ENCODE assay signal across 8 mouse cellular contexts in genomic region chr10:81600738-81601203, GRCm38 (mm10). TPM values are rescaled to one million over a fixed set of nuclear protein-coding genes. Genes with fewer than 3 reads are reported as not detected.
DNase-seq lines count a peak whose midpoint lies in the region; ATAC-seq and TF ChIP-seq lines count a peak whose summit lies in the region.

Tle6 (minus strand) TSS chr10:81601073.

- 0 out of 2 replicates have a peak, but pooled peaks have one; percentile 10 for TF ChIP-seq POLR2A in cerebellum, adult 2 months (IDR thresholded peaks at IDR 0.05; ENCODE audit: borderline replicate concordance, insufficient read depth, low read length)

- no peak for TF ChIP-seq CTCF in G1E (IDR thresholded peaks at IDR 0.05; ENCODE audit: low read depth, low read length)
- TF ChIP-seq CTCF in cerebellum, adult 2 months (IDR thresholded peaks at IDR 0.05; ENCODE audit: borderline replicate concordance, insufficient read depth, low read depth, low read length): no peak

- H3K4me1 ChIP-seq in G1E (ENCODE audit: insufficient read depth, low read depth, low read length): peaks cover 81% of the 10 kb centered on the region
- H3K4me1 ChIP-seq in cerebellum, adult 2 months (ENCODE audit: control insufficient read depth, insufficient read depth, low read length): peaks cover 31% of the 10 kb centered on the region
- H3K4me1 ChIP-seq in lung, embryonic 16.5 days (replicated peaks; ENCODE audit: control insufficient read depth, insufficient read depth, low read length): peaks cover 51% of the 10 kb centered on the region

- H3K4me2 ChIP-seq in lung, embryonic 16.5 days (ENCODE audit: low read depth, low read length): peak within 1 kb of the TSS; percentile 60

- peaks cover 20% of the 10 kb centered on the region for H3K27me3 ChIP-seq in G1E (ENCODE audit: insufficient read depth, low read length)
- H3K27me3 ChIP-seq in cerebellum, adult 2 months (ENCODE audit: control insufficient read depth, insufficient read depth, low read length): no peaks in the 10 kb centered on the region
- H3K27me3 ChIP-seq in lung, embryonic 16.5 days (ENCODE audit: control insufficient read depth, insufficient read depth, low read depth, low read length): no peaks in the 10 kb centered on the region

- H3K27ac ChIP-seq in cerebellum, adult 2 months (ENCODE audit: insufficient read depth, low read length): no peak within 1 kb of the TSS
- peak within 1 kb of the TSS; percentile 63 for H3K27ac ChIP-seq in lung, embryonic 16.5 days (ENCODE audit: low read length)

- peak within 1 kb of the TSS; percentile 41 for H3K9ac ChIP-seq in lung, embryonic 16.5 days (ENCODE audit: low read length)

- peak within 1 kb of the TSS; percentile 68 for H3K4me3 ChIP-seq in G1E (ENCODE audit: low read depth, low read length)
- H3K4me3 ChIP-seq in cerebellum, adult 2 months (replicated peaks; ENCODE audit: insufficient read depth, low read depth, low read length): peak within 1 kb of the TSS; percentile 51
- H3K4me3 ChIP-seq in lung, embryonic 16.5 days (ENCODE audit: low read length): peak within 1 kb of the TSS; percentile 30

- peak; percentile 100 for DNase-seq in G1E (ENCODE audit: low spot score)
- peak; percentile 93 to 94 for DNase-seq in cerebellum, adult 2 months
- peak; percentile 99 for DNase-seq in forelimb bud, embryonic 11.5 days (ENCODE audit: low read depth, low spot score)
- DNase-seq in layer of hippocampus, adult 9-10 months (ENCODE audit: low spot score): peak; percentile 83
- peak; percentile 88 for DNase-seq in ovary, postnatal 10 days (ENCODE audit: low spot score)
- DNase-seq in thymus, postnatal 10 days (ENCODE audit: low spot score in 2 of 2): peak; percentile 94 to 95

- no peaks in the 10 kb centered on the region for H3K9me3 ChIP-seq in G1E (replicated peaks)
- H3K9me3 ChIP-seq in lung, embryonic 16.5 days (ENCODE audit: control insufficient read depth, low read length): no peaks in the 10 kb centered on the region

- H3K36me3 ChIP-seq in G1E (replicated peaks): no peaks in the 10 kb centered on the region
- H3K36me3 ChIP-seq in lung, embryonic 16.5 days (ENCODE audit: control insufficient read depth, insufficient read depth, low read length): no peaks in the 10 kb centered on the region

- under 1% methylated on average over 28 of the region's 28 CpGs for WGBS in cerebellum, adult 2 months
- under 1% methylated on average over 28 of the region's 28 CpGs for WGBS in lung, embryonic 16.5 days

- peak; percentile 89 for ATAC-seq in G1E (ENCODE audit: extremely low read depth, insufficient number of reproducible peaks, low FRiP score, poor library complexity, severe bottlenecking)
- peak; percentile 73 to 76 for ATAC-seq in hematopoietic stem cell, adult 5-6 weeks (replicated peaks in 1 of 2; ENCODE audit: insufficient read depth in 1 of 2, low FRiP score in 2 of 2, low TSS enrichment in 1 of 2, low read depth in 1 of 2, poor library complexity in 2 of 2, severe bottlenecking in 2 of 2)
- peak; percentile 85 for ATAC-seq in lung, embryonic 16.5 days (ENCODE audit: low read depth)

RNA-seq across cellular contexts. Expression of gene Tle6, which starts in this region (rescaled TPM):
- total RNA-seq in G1E (2014; fragmentation: Nextera tagmentation) (42.7 and 44.3 TPM in 2 replicates), G1E (2017) (17.5 and 21.5 TPM in 2 replicates)
- 28.8 and 49.5 TPM in 2 replicates for polyA plus RNA-seq in G1E (2012)
- polyA plus RNA-seq in cerebellum, adult 2 months (2012; rRNA removed): 8.7 and 9.6 TPM in 2 replicates
- 22.9 and 47.4 TPM in 2 replicates for total RNA-seq in hematopoietic stem cell, adult 5-6 weeks (2017)
- polyA plus RNA-seq in lung, embryonic 16.5 days (2015; fragmentation: Nextera tagmentation; extraction: Ambion mirVana): 30.1 and 33.8 TPM in 2 replicates
